Mouse (Mus musculus) megakaryocyte, embryonic 14.5 days (primary cell): Measurements from ENCODE around the gene Fgfr2.

ENCODE experiments used
- FLI1 ChIP-seq: IDR thresholded peaks from 2 replicates; pipeline ENCODE4 v1.6.1; 2012; ENCODE audit warnings: low read length, inconsistent platforms, mixed read lengths
- GATA1 ChIP-seq: IDR thresholded peaks from 3 replicates; pipeline ENCODE4 v1.6.1; 2012; ENCODE audit warnings: mixed read lengths, low read length, inconsistent platforms, borderline replicate concordance

GRCm38 (mm10) chr7:132610468-132611318, 512.5 kb downstream of the Fgfr2 start, which contains the start of gene Lhpp:
- no peak for TF ChIP-seq FLI1
- no peak for TF ChIP-seq GATA1
